Mouse (Mus musculus): ENCODE measurements around the gene Chn2. TPM values are rescaled to one million over a fixed set of nuclear protein-coding genes. Genes with fewer than 3 reads are reported as not detected.

Chn2 gene
- total RNA-seq, 2 experiments from 2014 or later: 1.9 to 4.5 TPM

DNA sequence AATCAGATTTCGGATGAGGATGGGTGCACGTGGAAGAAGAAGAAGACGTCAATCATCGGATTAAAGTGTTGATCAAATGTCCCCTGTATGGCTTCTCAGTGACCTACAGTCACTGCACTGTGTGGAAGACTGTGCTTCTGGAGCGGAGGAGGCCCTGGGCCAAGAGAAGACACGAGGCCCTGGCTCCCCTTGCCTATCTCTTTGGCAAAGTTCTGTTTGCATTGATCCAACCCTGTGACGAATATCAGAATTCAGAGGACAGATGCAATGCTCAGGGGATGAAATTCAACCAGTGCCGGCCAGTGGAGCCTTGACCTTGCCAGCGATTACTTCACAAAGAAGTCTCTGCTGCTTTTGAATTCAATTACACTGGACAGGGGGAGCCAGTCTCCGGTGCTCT is 217.0 kb downstream of the Chn2 start:
- no peak for ATAC-seq (replicated peaks; ENCODE audit: low FRiP score, low TSS enrichment, poor library complexity, severe bottlenecking)

DNA sequence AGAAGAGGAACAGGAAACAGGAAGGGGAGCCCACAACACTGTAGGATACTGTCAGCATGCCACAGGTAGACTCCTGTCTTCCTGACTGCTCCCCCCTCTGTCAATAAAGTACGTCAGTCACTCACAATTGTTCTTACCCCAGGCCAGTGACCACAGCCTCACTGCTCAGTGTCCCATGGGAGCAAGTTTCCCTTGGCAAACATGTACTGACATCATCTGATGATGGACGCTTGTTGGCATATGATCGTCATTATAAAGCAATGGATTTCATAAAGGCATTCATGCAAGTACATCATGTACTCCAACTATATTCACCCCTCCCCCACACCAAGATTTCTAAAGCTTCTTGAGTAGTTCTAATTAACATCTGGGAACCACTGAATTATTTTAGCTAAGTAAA is 218.2 kb downstream of the Chn2 start:
- ATAC-seq (replicated peaks; ENCODE audit: low FRiP score, low TSS enrichment, poor library complexity, severe bottlenecking): no peak

DNA sequence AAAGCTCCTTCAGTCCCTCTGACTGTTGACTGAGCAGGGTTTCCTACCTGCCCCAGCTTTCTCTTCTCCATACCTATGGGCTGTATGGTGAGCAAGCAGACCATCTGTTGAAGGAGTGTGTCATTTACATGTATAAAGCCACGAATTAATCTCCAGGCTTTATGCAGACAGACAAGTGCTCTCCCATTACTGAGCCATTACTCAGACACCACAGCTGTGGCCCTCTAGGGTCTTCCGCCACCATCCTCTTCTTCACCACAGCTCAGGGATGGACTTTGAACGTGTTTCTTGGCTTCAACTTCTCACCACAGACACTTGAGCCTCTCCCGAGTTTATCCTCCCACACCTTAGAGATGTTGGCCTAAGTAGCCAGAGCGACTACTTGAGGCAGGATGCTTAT is 219.1 kb downstream of the Chn2 start:
- no peak for ATAC-seq (replicated peaks; ENCODE audit: low FRiP score, low TSS enrichment, poor library complexity, severe bottlenecking)

DNA sequence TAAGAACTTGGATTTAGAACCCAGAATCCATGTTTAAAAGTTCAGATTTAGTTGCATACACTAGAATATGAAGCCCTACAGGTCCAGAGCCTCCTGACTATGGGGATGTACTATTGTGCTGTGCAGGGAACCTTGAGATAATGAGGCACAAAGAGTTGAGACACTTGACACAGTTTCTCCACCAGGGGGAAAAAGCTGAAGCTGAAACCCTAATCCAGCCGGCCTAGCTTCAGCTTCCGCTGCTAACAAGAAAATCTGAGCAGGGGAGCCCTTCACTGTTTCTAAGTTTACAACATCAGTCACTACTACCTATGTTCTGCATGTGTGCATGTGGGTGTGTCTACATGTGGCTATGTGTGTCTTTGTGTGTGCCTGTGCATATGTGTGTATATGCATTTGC is 223.4 kb downstream of the Chn2 start:
- ATAC-seq (replicated peaks; ENCODE audit: low FRiP score, low TSS enrichment, poor library complexity, severe bottlenecking): no peak

DNA sequence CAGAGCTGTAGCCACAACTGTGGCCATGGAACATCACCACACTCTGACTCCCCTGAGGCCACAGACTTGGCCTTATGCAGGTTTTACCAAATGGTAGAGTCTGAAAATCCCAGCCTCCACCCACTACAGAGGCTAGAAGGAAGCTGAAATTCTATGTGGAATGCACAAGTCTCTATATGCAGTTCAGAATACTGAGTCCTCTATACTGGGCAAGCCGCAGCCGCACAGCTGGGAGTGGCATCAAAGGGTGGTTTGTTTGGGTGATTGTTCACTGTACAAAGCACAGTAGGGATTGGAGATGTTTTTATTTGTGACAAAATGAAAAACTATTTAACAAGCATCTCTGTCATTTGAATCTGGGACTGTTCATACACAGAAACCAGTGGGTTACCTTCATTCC is 224.5 kb downstream of the Chn2 start:
- ATAC-seq (replicated peaks; ENCODE audit: low FRiP score, low TSS enrichment, poor library complexity, severe bottlenecking): no peak

DNA sequence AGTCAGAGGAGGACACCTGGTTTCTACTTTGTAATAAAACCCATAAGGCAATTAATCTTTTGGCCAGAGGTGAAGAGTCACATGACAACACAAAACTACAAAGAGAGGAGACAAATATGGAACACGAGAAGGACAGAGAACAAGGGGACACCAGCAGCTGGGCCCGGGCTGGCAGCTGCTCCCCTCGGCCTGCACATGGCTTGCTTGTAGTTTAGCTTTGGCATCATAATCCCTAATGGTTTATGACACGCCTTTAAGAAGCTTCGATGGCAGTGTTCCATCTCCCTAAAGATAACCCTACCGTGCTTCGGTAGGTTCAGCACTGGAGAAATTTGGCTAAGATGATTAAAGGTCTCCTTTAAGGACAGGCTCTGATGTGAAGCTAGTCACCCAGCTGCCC is 225.2 kb downstream of the Chn2 start:
- no peak for ATAC-seq (replicated peaks; ENCODE audit: low FRiP score, low TSS enrichment, poor library complexity, severe bottlenecking)

DNA sequence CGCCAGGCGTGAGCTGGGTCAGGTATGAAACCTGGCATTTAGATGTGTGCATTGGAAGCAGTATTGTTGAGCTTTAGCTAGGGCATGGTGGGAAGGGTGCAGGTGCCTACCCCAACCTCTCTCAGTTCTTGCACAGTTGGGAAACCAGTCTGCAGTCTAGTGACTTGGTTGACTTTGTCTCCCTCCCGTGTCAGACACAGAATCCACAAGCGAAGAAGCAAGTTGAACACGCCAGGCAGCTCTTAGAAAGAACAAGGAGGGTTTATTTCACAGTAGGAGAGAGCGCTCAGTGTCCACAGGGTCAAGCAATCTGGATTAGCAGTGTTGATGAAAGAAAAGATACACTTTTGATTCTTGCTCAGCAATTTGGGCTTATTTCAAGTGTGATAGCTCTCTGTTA is 226.0 kb downstream of the Chn2 start:
- ATAC-seq (replicated peaks; ENCODE audit: low FRiP score, low TSS enrichment, poor library complexity, severe bottlenecking): no peak

DNA sequence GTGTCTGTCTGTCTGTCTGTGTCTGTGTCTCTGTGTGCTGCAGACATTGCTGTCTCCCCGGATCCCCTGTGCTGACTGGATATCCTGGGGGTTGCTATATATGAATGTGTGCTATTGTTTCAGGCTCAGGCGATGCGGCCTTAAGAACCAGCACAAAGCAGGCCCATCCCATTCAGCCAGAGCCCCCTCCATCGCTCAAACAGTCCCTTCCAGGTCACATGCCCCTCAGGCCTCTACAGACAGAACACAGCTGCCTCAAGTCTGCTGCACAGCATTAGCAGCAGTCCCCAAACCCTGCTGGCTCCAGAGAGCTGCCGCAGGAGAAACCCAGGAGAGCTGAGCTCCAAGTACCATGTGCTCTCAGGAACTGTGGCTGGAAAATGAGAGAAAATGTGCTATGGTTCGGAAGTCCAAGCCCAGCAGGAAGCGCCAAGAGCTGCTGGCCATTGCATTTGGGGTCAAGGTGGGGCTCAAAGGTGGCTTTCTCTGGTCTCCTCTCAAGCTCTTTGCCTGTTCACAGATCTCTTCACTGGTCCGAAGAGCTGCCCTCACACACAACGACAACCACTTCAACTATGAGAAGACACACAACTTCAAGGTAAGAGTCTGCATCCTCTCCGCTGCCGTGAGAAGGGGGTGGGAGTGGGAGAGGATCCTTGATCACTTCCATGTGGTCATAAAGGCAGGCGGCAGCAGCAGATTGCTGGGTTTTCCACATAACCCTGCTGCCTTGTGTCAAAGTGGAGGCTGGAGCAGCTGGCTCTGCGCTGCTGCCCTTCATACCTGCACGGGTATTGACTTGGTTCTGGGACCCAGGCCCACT is 233.4 kb downstream of the Chn2 start:
- ATAC-seq (replicated peaks; ENCODE audit: low FRiP score, low TSS enrichment, poor library complexity, severe bottlenecking): no peak

DNA sequence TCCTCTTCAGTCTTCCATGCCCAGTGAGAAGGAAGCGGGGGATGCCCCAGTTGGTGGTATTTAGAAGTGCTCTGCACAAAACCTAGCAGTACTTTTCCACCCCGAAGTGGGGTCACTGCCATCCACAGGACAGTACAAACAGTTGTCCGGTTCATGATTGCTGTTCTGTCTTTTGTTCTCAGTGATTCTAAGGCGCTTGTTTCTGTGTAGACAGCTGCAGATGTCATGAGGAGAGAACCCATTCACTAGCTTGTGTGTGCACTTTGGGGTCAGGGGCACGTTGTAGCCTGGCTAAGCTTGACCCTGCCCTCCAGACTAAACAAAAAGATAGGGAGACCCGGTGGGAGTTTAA is 234.0 kb downstream of the Chn2 start:
- ATAC-seq (replicated peaks; ENCODE audit: low FRiP score, low TSS enrichment, poor library complexity, severe bottlenecking): no peak

DNA sequence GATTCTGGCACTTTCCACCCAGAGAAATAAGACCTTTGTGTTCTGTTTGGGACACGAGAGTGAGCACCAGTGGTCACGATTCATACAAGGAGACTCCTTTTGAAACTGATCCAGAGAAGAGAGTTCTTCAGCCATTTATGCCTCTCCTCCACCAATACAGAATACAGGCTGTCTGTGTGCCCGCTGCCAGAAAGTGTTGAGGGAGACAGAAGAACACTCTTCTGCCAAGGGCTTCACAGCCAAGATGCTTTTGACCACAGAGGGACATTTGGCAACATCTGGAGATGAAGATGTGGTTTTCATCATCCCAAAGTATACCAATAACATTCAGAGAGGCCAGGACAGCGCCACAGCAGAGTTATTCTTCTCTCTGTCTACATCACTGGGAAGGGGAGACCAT is 237.9 kb downstream of the Chn2 start:
- ATAC-seq (replicated peaks; ENCODE audit: low FRiP score, low TSS enrichment, poor library complexity, severe bottlenecking): no peak

DNA sequence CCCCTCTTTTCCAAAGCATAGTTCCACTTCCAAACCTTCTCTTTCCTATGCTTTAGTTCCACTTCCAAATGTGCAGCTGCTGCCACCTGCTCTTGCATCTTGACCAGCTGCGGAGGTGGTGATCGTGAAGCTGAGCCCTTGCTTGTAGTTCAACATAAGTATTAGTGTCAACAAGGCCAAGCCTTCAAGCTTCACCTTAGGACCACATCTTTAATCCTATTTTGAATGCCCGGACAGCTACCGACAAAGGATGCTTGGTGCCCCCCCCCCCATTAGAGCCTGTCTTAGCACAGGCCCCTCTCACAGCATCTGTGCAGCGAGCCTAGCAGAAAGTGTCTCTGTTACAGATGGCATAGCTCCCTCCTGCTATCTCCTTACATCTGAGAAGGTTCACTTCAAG is 238.5 kb downstream of the Chn2 start:
- no peak for ATAC-seq (replicated peaks; ENCODE audit: low FRiP score, low TSS enrichment, poor library complexity, severe bottlenecking)

DNA sequence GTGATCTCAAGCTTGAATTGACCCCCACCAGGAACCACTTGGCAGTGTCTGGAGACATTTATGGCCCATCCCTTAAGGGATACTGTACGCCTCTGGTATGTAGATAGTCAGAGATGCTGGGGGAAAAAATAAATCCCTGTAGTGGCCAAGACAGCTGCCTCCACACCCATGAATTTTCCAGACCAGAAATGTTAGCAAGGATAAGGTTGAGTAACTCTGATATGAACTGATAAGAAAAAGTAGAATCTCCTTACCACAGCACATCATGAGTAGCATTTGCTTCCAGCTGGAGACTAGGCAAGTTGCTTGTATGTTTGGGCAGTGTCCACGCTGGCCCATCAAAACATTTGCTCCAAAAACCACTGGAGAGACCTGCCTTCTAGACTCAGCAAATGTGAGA is 239.3 kb downstream of the Chn2 start:
- no peak for ATAC-seq (replicated peaks; ENCODE audit: low FRiP score, low TSS enrichment, poor library complexity, severe bottlenecking)

DNA sequence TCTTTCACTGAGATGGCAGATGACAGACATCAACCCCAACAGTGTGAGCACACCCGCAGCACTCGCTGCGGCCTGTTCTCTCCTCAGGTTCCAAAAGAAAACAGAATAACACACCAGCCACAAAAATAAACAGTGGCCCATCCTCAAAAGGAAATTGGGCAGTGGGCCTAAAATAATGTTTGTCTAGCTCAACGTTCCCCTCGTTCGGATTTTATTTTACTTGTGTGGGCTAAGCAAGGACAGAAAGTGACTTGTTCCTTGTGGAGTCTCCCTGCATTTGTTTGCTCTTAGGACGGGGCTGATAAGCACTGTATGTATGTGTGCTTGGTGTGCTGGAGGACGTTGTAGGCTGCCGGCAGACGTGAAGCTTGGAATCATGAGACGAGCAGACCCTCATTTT is 240.0 kb downstream of the Chn2 start:
- ATAC-seq (replicated peaks; ENCODE audit: low FRiP score, low TSS enrichment, poor library complexity, severe bottlenecking): no peak

DNA sequence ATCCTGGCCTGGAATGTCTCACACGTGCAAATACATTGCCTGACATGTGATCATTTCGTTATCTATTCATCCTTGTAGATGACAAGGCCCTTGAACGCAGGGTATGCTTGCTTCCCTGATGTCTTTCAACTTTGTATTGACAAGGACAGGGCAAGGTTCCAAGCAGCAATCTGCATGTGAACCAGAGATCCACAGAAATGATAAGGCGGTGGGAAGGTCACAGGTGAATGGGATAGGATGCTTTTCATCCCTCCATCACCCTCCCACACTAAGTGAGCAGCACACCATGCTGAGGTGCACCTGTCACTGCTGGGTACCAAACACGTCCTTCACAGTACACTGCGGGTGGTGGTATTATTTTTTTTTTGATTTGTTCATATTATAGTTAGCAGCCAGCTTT is 240.9 kb downstream of the Chn2 start:
- no peak for ATAC-seq (replicated peaks; ENCODE audit: low FRiP score, low TSS enrichment, poor library complexity, severe bottlenecking)

DNA sequence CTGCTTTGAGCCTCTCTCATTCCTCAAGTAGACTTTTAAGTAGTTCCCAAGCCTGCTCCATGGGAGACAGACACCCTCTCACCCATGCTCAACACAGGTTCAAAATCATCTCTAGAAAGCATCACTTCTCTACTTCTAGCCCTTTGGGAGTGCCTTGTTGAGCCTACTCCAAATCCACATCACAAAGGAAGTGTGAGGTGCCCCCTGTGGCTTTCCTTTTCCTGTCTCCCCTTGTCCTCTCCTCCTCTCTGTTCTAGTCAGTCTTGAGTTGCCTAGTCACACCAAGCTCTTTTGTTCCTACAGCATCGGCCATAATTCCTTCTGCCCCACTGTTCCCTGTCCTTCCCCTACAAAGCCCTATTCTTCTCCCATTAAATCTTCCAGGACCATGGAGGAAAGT is 243.9 kb downstream of the Chn2 start:
- ATAC-seq (replicated peaks; ENCODE audit: low FRiP score, low TSS enrichment, poor library complexity, severe bottlenecking): no peak

DNA sequence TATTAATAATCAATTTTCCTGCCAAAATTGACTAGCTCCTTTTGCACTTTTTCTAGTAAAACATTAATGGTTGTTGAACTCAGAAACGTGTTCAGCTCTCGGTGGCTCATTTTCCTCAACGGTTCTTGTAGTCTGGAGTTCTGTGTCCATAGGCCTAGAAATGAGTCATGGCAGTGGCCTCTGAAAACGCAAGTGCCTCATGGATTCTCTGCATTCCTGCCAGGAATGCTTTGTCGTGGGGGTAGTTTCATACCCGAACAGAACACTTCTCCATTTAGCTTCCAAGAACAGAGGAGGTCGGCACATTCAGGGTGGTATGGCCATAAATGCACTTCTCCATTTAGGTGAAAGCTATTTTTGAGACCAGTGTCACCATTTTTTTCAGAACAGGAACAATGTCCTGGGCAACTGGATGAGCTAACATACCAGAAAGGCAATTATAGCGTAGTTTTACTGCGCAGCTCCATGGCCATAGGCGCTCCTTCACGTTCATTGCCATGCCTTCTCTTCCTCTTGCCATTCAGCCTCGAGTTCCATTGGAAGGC is 244.9 kb downstream of the Chn2 start:
- no peak for ATAC-seq (replicated peaks; ENCODE audit: low FRiP score, low TSS enrichment, poor library complexity, severe bottlenecking)

DNA sequence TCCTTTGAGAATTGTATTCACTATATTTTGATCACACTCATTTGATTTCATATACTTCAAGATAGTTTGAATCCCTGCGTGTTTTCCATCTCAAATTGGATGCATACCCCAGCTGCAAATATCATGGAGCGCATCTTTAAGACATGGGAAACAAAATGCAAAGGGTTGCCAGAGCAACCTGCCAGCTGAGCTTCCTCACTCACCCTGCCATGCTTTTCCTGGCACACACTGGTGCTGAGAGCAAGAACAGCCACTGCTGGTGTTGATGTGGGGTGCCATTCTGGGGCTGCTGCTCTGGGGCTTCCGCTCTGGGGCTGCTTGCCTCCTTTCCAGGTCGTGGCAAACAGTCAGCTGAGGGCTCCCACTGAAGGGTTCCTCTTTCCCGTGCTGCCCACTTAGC is 247.5 kb downstream of the Chn2 start:
- no peak for ATAC-seq (replicated peaks; ENCODE audit: low FRiP score, low TSS enrichment, poor library complexity, severe bottlenecking)

DNA sequence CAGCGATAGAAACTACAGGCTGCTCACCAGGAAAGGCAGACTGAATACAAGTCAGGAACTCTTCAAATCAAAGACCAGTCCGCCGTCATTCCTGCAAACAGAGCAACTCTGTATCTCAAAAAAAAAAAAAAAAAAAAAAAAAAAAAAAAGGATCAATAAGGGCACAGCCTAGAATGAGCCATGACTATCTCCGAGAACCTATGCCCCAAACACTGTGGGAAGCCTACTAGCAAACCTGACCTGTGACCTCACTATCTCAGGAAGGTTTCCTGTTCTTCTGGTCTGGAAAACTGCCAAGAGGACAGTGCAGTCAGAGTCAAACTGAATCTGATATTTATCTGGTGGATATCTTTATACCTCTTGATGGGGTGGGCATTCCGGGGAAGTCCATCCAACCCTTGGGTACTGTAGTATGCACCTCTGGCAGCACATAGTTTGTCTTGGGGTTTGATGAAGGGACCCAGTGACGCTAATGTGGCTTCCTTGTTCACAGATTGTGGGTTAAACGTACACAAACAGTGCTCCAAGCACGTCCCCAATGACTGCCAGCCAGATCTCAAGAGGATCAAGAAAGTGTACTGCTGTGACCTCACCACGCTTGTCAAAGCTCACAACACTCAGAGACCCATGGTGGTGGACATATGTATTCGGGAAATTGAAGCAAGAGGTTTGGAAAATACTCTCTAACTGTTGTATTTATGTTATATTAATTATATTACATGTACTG is 250.6 kb downstream of the Chn2 start:
- no peak for ATAC-seq (replicated peaks; ENCODE audit: low FRiP score, low TSS enrichment, poor library complexity, severe bottlenecking)

DNA sequence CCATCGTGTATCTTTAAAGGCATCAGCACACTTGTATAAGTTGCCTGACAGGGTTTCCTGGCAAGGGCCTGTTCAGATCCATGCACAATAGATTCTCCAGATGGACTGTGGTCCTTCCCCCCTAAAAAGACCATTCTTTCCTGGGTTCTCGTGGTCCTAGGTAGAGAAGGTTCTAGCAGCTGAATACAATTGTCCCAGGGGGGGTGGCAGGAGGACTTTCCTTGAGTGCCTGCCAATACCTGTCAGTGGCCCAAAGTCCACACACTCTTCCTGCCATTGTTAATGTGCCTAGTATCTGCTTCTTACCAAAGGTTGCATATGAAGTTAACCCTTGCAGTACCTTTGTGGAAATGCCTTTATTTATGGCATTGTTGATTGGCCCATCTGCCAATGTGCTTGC is 257.9 kb downstream of the Chn2 start:
- ATAC-seq (replicated peaks; ENCODE audit: low FRiP score, low TSS enrichment, poor library complexity, severe bottlenecking): no peak

DNA sequence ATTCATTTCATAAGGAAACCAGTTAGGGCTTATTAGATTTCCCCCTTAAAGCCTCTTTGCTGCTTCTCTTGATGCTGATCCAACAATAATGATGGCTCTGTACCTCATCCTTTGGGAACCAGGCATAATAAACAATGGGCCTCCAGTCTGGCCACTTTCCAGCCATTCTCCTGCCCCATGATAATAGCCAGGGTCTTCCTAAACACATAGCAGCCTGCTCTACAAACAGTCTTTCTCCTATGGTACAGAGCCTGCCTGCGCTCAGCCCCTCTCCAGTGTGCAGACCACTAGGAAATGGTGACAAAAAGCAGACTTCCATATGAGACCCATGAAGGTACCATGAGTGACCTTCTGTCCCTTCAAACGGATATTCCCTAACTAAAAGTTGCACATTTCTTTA is 260.1 kb downstream of the Chn2 start:
- ATAC-seq (replicated peaks; ENCODE audit: low FRiP score, low TSS enrichment, poor library complexity, severe bottlenecking): no peak

DNA sequence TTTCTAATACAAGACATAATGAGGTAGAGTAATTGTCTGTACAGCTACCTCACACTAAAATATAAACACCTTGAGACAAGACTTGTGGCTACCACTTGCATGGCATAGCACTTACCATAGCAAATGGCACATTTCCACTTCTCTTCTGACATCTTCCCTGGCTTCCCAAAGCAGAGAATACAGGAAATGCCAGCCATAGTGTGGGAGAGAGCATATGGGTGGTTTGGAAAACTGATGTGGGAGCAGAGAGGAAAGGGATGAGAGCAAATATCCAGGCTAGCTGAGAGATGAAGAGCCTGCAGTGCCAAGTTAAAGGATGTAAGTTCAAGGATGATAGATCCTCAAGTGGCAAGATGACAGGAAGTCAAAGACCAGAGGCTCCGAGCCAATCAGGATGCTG is 266.4 kb downstream of the Chn2 start:
- no peak for ATAC-seq (replicated peaks; ENCODE audit: low FRiP score, low TSS enrichment, poor library complexity, severe bottlenecking)
